Mouse (Mus musculus) testis, adult 2 months (tissue): Measurements from ENCODE around the gene Car5b. TPM values are rescaled to one million over a fixed set of nuclear protein-coding genes. Genes with fewer than 3 reads are reported as not detected.

Experiments used
- H3K27ac ChIP-seq: fragments of 200-500 bp; 2 replicates; pipeline ENCODE4 v1.5.1; 2012; ENCODE audit warnings: low read depth, low read length; ENCODE audit not compliant: control insufficient read depth, insufficient read depth
- H3K27me3 ChIP-seq: fragments of 200-500 bp; 2 replicates; pipeline ENCODE4 v1.6.1; 2012; ENCODE audit warnings: mild to moderate bottlenecking, low read length, moderate library complexity; ENCODE audit not compliant: control insufficient read depth, insufficient read depth
- H3K36me3 ChIP-seq: fragments of 200-500 bp; 2 replicates; pipeline ENCODE4 v1.6.1; 2012; ENCODE audit warnings: mild to moderate bottlenecking, low read length; ENCODE audit not compliant: control insufficient read depth, insufficient read depth
- H3K4me1 ChIP-seq: fragments of 200-500 bp; 2 replicates; pipeline ENCODE4 v1.6.1; 2012; ENCODE audit warnings: low read length; ENCODE audit not compliant: control insufficient read depth, insufficient read depth
- H3K4me3 ChIP-seq: fragments of 200-500 bp; 2 replicates; pipeline ENCODE4 v1.5.1; 2012; ENCODE audit warnings: low read depth, mild to moderate bottlenecking, low read length, moderate library complexity, mixed read lengths; ENCODE audit not compliant: control insufficient read depth
- CTCF ChIP-seq: fragments of 200-500 bp; IDR thresholded peaks from 2 replicates; pipeline ENCODE4 v1.5.1; 2012; ENCODE audit warnings: low read depth, mild to moderate bottlenecking, inconsistent platforms, low read length, moderate library complexity; ENCODE audit not compliant: control insufficient read depth, insufficient read depth, insufficient replicate concordance
- POLR2A ChIP-seq: fragments of 200-500 bp; IDR thresholded peaks from 2 replicates; pipeline ENCODE4 v1.6.1; 2012; ENCODE audit warnings: low read depth, mild to moderate bottlenecking, inconsistent platforms, low read length, moderate library complexity; ENCODE audit not compliant: control insufficient read depth
- polyA plus RNA-seq: library from polyadenylated mRNA; depleted of rRNA; stranded (reverse); fragments of >200 nt; gene quantifications from 2 replicates; pipeline ENCODE4 v1.2.3, GENCODE M21; 2012; rRNA removed

Gene Car5b
- 2.2 and 2.8 TPM in 2 replicates for polyA plus RNA-seq

- Histone ChIP-seq H3K4me3 (peak within 1 kb of the TSS; percentile 78), H3K36me3 (no peaks in the 10 kb centered on the region), H3K27ac (peak within 1 kb of the TSS; percentile 78), H3K4me1 (peaks cover 5% of the 10 kb centered on the region; the same call in 1 of the 2 replicates), H3K27me3 (no peaks in the 10 kb centered on the region)
- no peak for TF ChIP-seq CTCF
- TF ChIP-seq POLR2A = no peak
Observed at GRCm38 (mm10) chrX:164027607-164028289, at the start of gene Car5b. Gene Car5b (minus strand): TSS chrX:164027997.

DNA sequence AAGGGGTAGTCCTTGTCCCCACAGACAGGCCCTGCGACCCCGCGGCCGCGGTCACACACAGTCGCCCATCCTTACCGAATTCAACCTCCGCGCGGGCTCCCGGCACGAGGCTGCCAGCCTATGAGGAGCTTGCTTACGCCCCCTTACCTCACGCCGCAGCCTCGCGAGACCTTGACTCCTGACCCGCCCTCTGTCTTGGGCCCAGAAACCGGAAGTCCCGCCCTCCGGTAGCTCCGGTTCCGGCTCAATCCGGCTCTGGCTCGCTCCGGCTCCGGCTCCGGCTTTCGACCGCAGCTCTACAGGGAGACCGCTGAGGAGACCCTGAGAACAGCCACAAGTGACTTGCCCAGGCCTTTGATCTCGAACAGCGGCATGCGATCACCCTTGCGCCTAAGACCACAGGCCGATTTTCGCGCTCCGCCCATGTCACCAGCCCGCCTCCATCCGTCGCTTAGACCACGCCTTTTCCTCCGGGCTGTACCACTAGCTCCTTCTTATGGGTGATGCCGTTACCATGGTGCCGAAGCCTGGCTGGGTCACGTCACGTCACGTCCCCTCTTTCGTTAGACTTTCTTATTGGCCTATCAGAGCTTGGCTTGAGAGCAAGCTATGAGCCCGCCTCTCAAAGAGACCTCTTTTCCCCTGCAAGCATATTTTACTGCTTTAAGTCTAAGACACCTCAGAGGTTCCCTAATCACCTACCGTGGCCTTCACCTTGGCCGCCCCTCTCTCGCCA lies 48.4 kb upstream of the Car5b start, which contains the start of gene Siah1b:
Gene Siah1b, minus strand, starts transcription at position 454 of the 736 bp plus-strand sequence.
- no peaks in the 10 kb centered on the region for H3K27me3 ChIP-seq
- H3K27ac ChIP-seq = peak within 1 kb of the TSS; percentile 87
- peak within 1 kb of the TSS; percentile 91 for H3K4me3 ChIP-seq
- TF ChIP-seq CTCF (no peak), POLR2A (peak; percentile 28; the same call in 1 of the 2 replicates)
- H3K4me1 ChIP-seq = no peaks in the 10 kb centered on the region
- H3K36me3 ChIP-seq = no peaks in the 10 kb centered on the region

DNA sequence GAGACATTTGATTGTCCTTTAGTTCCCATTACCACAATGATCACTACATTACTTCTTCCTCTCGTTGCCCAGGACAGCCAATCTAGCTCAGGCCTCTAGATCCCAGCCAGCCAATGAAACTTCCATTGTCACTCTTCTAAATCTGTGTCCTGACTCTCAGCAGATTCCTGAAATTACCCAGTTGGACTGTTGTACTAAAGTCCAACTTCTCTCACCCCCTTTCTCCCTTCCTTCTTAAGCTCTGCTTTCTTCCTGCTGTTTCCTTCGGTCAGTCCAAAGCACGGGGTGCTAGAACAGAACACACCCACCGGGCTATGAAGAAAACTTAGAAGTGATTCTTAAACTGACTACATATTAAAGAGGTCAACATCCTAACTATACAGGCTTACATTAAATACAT lies 41.2 kb upstream of the Car5b start:
- Histone ChIP-seq H3K4me1 (no peaks in the 10 kb centered on the region), H3K27me3 (no peaks in the 10 kb centered on the region), H3K4me3 (no peak overlapping the region), H3K27ac (no peak overlapping the region), H3K36me3 (no peaks in the 10 kb centered on the region)
- TF ChIP-seq POLR2A (no peak), CTCF (no peak)

DNA sequence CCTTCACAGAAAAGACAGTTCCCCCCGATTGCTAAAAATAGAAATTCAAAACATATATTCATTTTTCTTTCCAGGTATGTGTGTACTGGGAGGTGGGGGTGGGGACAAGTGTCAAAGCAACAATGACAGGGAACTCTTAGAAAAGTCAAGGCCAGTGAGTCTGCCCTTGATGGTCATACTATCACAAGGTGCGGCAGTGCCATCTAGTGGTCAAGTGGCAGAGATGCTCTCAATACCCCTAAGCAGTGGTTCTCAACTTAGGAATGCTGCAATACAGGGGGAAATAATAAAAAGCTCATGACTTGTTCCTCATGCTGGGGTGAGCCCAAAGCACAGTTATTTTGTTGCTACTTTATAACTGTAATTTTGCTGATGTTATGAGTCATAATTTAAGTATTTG lies 38.4 kb upstream of the Car5b start:
- Histone ChIP-seq H3K4me3 (no peak overlapping the region), H3K27ac (no peak overlapping the region), H3K27me3 (no peaks in the 10 kb centered on the region), H3K4me1 (no peaks in the 10 kb centered on the region), H3K36me3 (no peaks in the 10 kb centered on the region)
- peak; percentile 8; the same call in 1 of the 2 replicates for TF ChIP-seq CTCF
- TF ChIP-seq POLR2A = no peak

DNA sequence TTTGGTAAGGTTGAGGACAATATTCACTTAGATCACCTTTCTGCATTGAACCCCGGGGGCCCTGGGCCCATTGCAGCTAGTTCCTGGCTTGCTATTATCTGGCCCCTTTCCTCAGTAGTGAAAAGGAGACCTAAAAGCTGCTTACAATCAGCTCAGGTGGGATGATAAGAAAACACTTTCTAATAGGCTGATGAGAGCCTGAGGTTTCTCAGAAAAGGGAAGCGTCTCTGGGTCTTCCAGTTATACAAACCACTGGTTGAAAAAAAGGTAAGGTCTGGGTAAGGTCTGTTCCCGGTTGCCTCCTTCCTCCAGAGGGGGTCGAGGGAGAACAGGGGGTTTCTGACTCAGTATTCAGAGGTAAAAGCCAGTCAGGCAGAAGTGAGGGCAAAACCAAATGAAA lies 31.3 kb upstream of the Car5b start:
- no peak overlapping the region for H3K4me3 ChIP-seq
- no peak for TF ChIP-seq POLR2A
- TF ChIP-seq CTCF = no peak
- H3K4me1 ChIP-seq = no peaks in the 10 kb centered on the region
- H3K36me3 ChIP-seq = no peaks in the 10 kb centered on the region
- no peaks in the 10 kb centered on the region for H3K27me3 ChIP-seq
- H3K27ac ChIP-seq = no peak overlapping the region

DNA sequence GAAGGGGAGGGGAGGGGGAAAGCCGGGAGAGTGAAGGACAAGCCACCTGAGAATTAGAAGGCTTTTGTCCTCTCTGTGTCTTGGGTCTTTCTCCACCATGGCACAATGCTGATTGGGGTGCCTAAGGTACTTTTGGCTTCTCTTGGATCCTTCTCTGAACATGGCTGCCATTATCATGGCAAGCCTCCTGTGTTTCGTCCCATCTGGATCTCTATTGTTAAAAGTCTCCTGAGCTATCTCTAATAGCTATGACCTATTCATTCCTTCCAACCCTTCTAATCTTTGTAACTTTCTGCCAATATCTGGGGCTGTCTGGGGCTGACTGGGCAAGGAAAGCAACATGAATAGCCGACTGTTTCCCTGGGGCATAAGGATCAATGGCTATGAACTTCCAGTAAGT lies 30.7 kb upstream of the Car5b start:
- H3K4me3 ChIP-seq = no peak overlapping the region
- TF ChIP-seq CTCF = no peak
- no peaks in the 10 kb centered on the region for H3K36me3 ChIP-seq
- no peaks in the 10 kb centered on the region for H3K4me1 ChIP-seq
- no peak overlapping the region for H3K27ac ChIP-seq
- no peaks in the 10 kb centered on the region for H3K27me3 ChIP-seq

DNA sequence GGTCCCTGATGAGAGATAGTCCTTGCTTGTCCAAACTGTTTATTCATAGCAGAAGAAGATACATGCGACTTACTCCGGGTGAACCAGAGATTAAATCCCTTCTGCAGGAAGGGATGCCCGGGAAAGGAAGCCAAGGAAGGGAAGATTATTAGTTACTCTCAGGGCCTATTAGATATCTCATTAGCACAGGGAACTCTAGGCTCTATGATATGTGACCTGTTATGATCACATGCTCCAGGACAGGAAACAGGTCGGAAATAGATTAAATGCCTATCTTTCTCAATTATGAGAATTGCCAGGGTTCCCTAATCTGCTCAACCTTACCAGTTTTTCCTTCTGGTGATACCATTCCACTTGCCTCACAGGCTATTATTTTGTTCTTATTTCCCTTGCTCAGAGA lies 27.9 kb upstream of the Car5b start:
- Histone ChIP-seq H3K36me3 (no peaks in the 10 kb centered on the region), H3K4me1 (no peaks in the 10 kb centered on the region), H3K27me3 (no peaks in the 10 kb centered on the region), H3K27ac (no peak overlapping the region), H3K4me3 (no peak overlapping the region)
- no peak for TF ChIP-seq POLR2A
- TF ChIP-seq CTCF = no peak
